Mouse (Mus musculus) frontal cortex, postnatal 14 days (tissue): ENCODE measurements around the gene Lrrc41.

ENCODE experiments used
- DNase-seq, 2 experiments: peaks; one replicate each; pipeline ENCODE4 v3.0.0; 2022; ENCODE audit warnings: low spot score in 2 of 2

Gene Lrrc41

GRCm38 (mm10) chr4:116143891-116144717, 69.0 kb downstream of the Lrrc41 start:
- peak; percentile 40 to 62 for DNase-seq
